Mouse (Mus musculus) hindbrain, embryonic 10.5 days (tissue): ENCODE data around the gene Agtrap. TPM values are rescaled to one million over a fixed set of nuclear protein-coding genes. Genes with fewer than 3 reads are reported as not detected.
A peak's percentile ranks its signal among the peaks of the same experiment; 100 is the strongest.
"Not testable (repeated sequence)": the region's sequence is repeated elsewhere in the genome, so short reads cannot be mapped to it uniquely, and the experiment has no call there.

ENCODE experiments used
- DNase-seq: peaks from one replicate; pipeline ENCODE4 v3.0.0-alpha.2; 2017; ENCODE audit warnings: low spot score
- H3K27ac ChIP-seq: fragments of 300-500 bp; sonication (generic); 2 replicates; pipeline ENCODE4 v1.5.1; 2016; ENCODE audit warnings: mild to moderate bottlenecking, moderate library complexity
- H3K27me3 ChIP-seq: fragments of 300-500 bp; sonication (generic); 2 replicates; pipeline ENCODE4 v1.6.1; 2016; ENCODE audit warnings: mild to moderate bottlenecking; ENCODE audit not compliant: poor library complexity, insufficient read depth, severe bottlenecking
- H3K36me3 ChIP-seq: fragments of 300-500 bp; sonication (generic); 2 replicates; pipeline ENCODE4 v1.6.1; 2016; ENCODE audit warnings: mild to moderate bottlenecking, moderate library complexity
- H3K4me1 ChIP-seq: fragments of 300-500 bp; sonication (generic); replicated peaks from 2 replicates; pipeline ENCODE4 v1.6.1; 2016; ENCODE audit warnings: mild to moderate bottlenecking
- H3K4me3 ChIP-seq: fragments of 300-500 bp; sonication (generic); 2 replicates; pipeline ENCODE4 v1.5.1; 2016; ENCODE audit warnings: mild to moderate bottlenecking, moderate library complexity
- H3K9me3 ChIP-seq: fragments of 300-500 bp; sonication (generic); 2 replicates; pipeline ENCODE4 v1.6.1; 2016; ENCODE audit warnings: mild to moderate bottlenecking, moderate library complexity
- WGBS: fragments of 180-500 bp; shearing (Covaris S2); methylation state at CpG from one replicate; pipeline ENCODE4 v1.1.7; 2016; 5-methylcytosine and 5-hydroxymethylcytosine counted together
- polyA plus RNA-seq: library from polyadenylated mRNA; unstranded; fragments of >200 nt; fragmentation: Nextera tagmentation; extraction: Ambion mirVana; gene quantifications from 2 replicates; pipeline ENCODE4 v1.2.1, GENCODE M21; 2016

The Agtrap gene
- polyA plus RNA-seq, 1 experiment from 2014 or later = 15.7 TPM

- no peak for DNase-seq
- Histone ChIP-seq H3K4me3 (no peak overlapping the region), H3K27me3 (no peaks in the 10 kb centered on the region), H3K4me1 (no peaks in the 10 kb centered on the region), H3K27ac (no peak overlapping the region), H3K36me3 (peaks cover 100% of the 10 kb centered on the region), H3K9me3 (no peaks in the 10 kb centered on the region)
- WGBS = 96% methylated on average over 13 of the region's 13 CpGs
Observed at GRCm38 (mm10) chr4:148051046-148051776, 36.6 kb downstream of the Agtrap start.

GRCm38 (mm10) chr4:148050396-148050914 lies 37.4 kb downstream of the Agtrap start:
- not testable (repeated sequence) for H3K4me3 ChIP-seq, DNase-seq, H3K27ac ChIP-seq, H3K4me1 ChIP-seq, H3K27me3 ChIP-seq, H3K9me3 ChIP-seq
- peaks cover 99% of the 10 kb centered on the region for H3K36me3 ChIP-seq
- 93% methylated on average over 3 of the region's 3 CpGs for WGBS

GRCm38 (mm10) chr4:148046450-148047031 lies 41.3 kb downstream of the Agtrap start:
- Histone ChIP-seq H3K36me3 (peaks cover 90% of the 10 kb centered on the region), H3K27ac (0 out of 2 replicates have a peak overlapping the region, but pooled peaks have one; percentile 62), H3K4me1 (peaks cover 27% of the 10 kb centered on the region), H3K9me3 (no peaks in the 10 kb centered on the region), H3K27me3 (no peaks in the 10 kb centered on the region), H3K4me3 (no peak overlapping the region)
- no peak for DNase-seq
- WGBS = 76% methylated on average over 4 of the region's 4 CpGs

GRCm38 (mm10) chr4:148044113-148044512 lies 43.7 kb downstream of the Agtrap start:
- H3K9me3 ChIP-seq = no peaks in the 10 kb centered on the region
- no peaks in the 10 kb centered on the region for H3K27me3 ChIP-seq
- H3K4me3 ChIP-seq = no peak overlapping the region
- peaks cover 52% of the 10 kb centered on the region for H3K4me1 ChIP-seq
- 92% methylated on average over 2 of the region's 2 CpGs for WGBS
- no peak for DNase-seq
- H3K36me3 ChIP-seq = peaks cover 66% of the 10 kb centered on the region
- no peak overlapping the region for H3K27ac ChIP-seq

DNA sequence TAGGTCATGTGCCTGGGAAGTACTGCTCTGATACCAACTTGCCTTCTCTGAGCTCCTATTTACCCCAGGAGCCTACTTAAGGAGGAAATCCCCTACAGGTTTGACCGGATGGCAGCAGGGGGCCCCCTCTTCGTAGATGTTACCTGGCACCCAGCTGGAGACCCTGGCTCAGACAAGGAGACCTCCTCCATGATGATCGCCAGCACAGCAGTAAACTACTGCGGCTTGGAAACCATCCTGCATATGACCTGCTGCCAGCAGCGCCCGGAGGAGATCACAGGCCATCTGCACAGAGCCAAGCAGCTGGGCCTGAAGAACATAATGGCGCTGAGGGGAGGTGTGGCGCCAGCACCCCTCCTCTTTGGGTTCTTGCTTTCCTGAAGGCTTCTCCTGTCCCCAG lies 44.5 kb downstream of the Agtrap start:
- not testable (repeated sequence) for H3K27ac ChIP-seq, H3K27me3 ChIP-seq, DNase-seq, H3K9me3 ChIP-seq
- H3K36me3 ChIP-seq = peaks cover 58% of the 10 kb centered on the region
- H3K4me1 ChIP-seq = peaks cover 54% of the 10 kb centered on the region
- WGBS = 89% methylated on average over 8 of the region's 8 CpGs
- H3K4me3 ChIP-seq = peak overlapping the region; percentile 13; the same call in 1 of the 2 replicates

DNA sequence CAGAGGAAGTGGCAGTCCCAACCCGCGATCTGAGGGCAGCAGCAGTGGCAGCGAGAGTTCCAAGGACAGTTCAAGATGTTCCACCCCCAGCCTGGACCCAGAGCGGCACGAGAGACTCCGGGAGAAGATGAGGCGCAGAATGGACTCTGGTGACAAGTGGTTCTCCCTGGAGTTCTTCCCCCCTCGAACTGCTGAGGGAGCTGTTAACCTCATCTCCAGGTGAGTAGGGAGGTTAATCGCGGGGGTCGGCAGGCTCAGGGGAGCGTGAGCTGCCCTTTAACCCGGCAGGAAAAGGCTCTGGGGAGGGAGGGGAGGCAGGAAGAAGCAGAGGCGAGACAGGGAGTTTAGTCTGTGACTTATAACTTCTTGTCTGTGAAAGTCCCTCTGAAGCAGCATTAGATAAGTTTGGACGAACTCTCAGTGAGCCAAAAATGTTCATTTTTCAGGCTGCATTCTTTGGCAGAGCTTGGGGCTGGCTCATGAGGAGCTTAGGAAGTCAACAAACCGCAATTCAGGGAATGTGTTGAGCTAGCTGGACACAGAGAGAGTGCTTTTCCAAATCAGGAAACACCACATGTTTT lies 46.1 kb downstream of the Agtrap start:
- peak overlapping the region; percentile 91 for H3K27ac ChIP-seq
- no peaks in the 10 kb centered on the region for H3K9me3 ChIP-seq
- peak overlapping the region; percentile 81 for H3K4me3 ChIP-seq
- DNase-seq = no peak
- H3K36me3 ChIP-seq = peaks cover 46% of the 10 kb centered on the region
- 5% methylated on average over 16 of the region's 16 CpGs for WGBS
- H3K4me1 ChIP-seq = peaks cover 62% of the 10 kb centered on the region
- no peaks in the 10 kb centered on the region for H3K27me3 ChIP-seq

DNA sequence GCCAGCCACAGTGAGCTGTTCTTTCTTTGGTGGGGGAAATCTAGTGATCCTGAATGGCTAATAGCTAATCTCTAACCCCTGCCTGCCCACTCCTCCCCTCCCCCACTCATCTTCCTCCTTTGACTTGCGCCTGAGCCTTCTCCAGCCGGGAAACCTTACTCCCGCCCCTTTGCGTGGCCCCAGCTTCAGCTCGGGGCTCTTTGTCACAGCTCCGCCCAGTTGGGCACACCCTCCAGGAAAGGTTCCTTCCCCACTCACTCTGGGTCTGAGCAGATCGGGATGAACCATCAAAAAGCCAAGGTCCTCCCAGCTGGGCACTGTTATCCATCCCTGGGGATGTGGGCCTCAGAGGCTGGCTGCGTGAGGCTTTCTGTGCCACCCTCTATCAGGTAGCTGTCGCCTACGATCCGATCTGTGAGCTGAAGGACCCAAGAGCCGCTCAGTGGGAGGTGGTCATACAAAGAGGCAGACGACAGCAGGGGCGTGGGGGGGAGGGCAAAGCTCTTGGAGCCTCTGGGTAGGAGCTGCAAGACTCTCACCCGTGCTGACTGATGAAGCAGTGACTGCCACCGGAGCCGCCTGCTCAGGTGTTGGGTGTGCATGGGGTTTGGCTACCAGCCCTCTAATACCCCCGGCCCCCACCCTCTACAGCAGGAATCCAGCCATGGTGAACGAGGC lies 46.8 kb downstream of the Agtrap start:
- under 1% methylated on average over 19 of the region's 19 CpGs for WGBS
- no peaks in the 10 kb centered on the region for H3K27me3 ChIP-seq
- H3K4me3 ChIP-seq = peak overlapping the region; percentile 81
- H3K4me1 ChIP-seq = peaks cover 62% of the 10 kb centered on the region
- H3K9me3 ChIP-seq = no peaks in the 10 kb centered on the region
- peaks cover 46% of the 10 kb centered on the region for H3K36me3 ChIP-seq
- H3K27ac ChIP-seq = peak overlapping the region; percentile 91
- peak; percentile 83 for DNase-seq

DNA sequence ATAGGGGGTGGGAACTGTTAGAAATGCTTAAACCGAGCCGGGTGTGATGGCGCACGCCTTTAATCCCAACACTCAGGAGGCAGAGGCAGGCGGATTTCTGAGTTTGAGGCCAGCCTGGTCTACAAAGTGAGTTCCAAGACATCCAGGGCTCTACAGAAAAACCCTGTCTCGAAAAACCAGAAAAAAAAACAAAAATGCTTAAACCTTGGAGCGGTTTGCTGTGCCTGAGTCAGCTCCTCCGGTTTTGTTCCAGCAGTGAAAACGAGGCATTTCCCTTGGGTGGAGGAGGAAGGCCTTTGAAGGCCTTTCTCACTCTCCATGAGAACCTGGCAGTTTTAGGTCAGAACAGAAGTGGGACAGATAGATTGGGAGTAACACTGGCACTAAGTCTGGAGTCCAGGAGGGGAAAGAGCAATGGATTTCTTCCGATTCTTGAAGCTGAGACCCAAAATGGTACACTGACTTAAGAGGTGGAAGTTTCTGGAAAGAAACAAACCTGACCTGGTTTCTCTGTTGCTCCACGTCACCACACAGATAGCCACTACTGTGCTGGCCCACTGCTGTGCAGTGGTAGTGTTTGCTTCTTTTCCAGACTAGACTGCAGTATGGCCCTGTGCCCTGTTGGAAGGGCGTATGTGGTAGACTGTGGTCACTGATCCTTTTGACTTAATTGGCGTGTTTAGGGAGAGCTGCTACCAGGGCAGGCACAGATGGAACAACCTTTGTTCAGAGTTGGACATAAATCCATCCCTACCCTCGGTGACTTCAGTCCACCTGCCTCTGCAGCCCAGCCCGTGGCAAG lies 47.6 kb downstream of the Agtrap start:
- 71% methylated on average over 15 of the region's 15 CpGs for WGBS
- no peak for DNase-seq
- no peaks in the 10 kb centered on the region for H3K27me3 ChIP-seq
- peak overlapping the region; percentile 81 for H3K4me3 ChIP-seq
- H3K27ac ChIP-seq = peak overlapping the region; percentile 91
- peaks cover 62% of the 10 kb centered on the region for H3K4me1 ChIP-seq
- no peaks in the 10 kb centered on the region for H3K9me3 ChIP-seq
- peaks cover 46% of the 10 kb centered on the region for H3K36me3 ChIP-seq

DNA sequence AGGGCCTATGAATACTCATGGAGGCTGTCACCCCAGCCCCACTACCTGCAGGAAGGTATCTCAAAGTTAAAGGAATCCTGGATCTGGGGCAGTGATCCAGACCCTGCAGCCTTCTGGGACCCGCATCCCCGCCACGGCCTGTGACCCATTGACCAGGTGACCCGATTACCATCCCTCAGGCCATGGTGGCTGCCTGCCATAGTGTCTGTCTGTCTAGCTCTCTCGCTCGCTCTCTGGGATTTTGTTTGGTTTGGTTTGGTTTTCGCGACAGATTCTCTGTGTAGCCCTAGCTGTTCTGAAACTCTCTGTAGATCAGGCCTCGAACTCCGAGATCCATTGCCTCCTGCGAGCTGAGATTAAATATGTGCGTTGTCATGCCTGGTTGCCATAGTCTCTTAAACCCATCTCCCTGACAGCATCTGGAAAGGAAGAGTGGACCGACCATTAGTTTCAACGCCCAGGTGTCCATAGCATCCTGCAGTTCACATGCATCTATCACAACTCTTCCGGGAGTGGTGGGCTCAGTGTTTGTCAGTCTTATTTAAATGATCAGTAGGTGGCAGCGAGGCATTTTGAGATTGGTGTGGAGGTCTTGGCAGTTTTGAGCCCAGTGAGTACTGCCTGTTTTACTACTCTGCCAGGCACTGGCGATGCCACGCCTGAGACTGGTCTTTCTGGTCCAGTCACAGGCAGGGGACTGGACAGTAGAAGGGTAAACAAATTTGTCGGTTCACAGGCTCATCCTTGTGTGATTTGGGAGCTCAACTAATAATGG lies 48.4 kb downstream of the Agtrap start:
- DNase-seq = no peak
- WGBS = 22% methylated on average over 19 of the region's 19 CpGs
- H3K9me3 ChIP-seq = no peaks in the 10 kb centered on the region
- peaks cover 46% of the 10 kb centered on the region for H3K36me3 ChIP-seq
- H3K27ac ChIP-seq = peak overlapping the region; percentile 91
- H3K4me1 ChIP-seq = peaks cover 59% of the 10 kb centered on the region
- peak overlapping the region; percentile 81 for H3K4me3 ChIP-seq
- no peaks in the 10 kb centered on the region for H3K27me3 ChIP-seq

DNA sequence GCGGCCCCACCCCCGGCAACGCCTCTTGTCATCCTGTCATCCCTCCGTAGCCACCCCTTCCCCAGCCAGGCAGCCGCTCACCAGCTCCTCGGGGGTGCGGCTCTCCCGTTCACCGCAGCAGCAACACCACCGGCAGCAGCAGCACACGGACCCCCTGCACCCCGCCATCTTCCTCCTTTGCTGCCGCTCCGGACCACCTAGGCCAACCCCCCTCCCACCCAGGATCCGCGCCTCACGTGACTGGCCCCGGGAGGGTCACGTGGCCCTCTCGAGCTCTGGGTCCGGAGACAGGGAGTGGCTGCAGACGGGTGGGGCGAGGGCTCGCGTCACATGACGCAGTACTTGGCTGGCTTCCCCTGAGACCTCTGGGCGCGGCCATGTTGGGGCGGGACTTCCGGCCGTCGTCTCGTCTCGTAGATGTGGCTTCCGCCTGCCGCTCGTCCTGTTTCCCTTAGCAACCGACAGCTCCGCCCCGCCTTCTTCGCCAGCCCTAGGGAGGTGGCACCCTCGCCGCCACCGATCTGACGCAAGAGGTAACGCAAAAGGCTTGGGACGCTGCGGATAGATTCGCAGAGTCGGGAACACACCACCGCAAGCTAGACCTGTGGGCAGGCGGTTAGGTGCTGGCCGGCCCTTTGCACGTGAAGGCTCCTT lies 49.1 kb downstream of the Agtrap start, which contains the start of the genes Clcn6 and Mthfr:
Gene Clcn6, minus strand, starts transcription at position 222 of the 654 bp plus-strand sequence.
Gene Mthfr, plus strand, starts transcription at position 478 of the 654 bp plus-strand sequence.
- H3K4me1 ChIP-seq = peaks cover 58% of the 10 kb centered on the region
- WGBS = under 1% methylated on average over 54 of the region's 54 CpGs
- H3K36me3 ChIP-seq = peaks cover 46% of the 10 kb centered on the region

DNA sequence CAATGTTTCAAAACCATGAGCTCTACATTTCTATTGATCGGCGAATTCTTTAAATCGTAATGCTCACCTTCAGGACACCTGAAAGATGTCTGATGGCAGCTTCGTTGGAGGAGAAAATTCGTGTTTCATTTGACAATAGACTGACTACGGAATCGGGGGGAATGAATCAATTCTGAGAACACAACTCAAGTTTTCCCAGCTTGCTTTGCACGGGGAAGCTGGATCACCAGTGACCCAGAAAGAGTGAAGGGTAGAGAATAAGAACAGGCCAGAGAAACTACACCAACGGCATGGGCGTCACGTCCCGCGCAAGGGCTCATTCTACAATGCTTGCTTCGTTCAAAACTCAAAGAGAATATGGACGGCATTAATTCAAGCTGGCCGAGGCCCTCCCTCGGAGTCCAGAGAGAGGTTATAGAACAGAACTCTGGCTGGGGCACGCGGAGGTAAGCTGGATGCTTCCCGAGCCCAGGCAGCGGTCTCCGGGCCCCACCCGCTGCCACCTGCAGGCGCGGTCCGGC lies 49.7 kb downstream of the Agtrap start:
- peak overlapping the region; percentile 91 for H3K27ac ChIP-seq
- WGBS = 7% methylated on average over 26 of the region's 26 CpGs
- peak overlapping the region; percentile 81 for H3K4me3 ChIP-seq
- H3K4me1 ChIP-seq = peaks cover 55% of the 10 kb centered on the region
- no peaks in the 10 kb centered on the region for H3K9me3 ChIP-seq
- H3K27me3 ChIP-seq = no peaks in the 10 kb centered on the region
- peaks cover 49% of the 10 kb centered on the region for H3K36me3 ChIP-seq
- no peak for DNase-seq

More for the DNA sequence above, 49.1 kb downstream of the Agtrap start, which contains the start of the genes Clcn6 and Mthfr:
- H3K9me3 ChIP-seq = no peaks in the 10 kb centered on the region
- peak within 1 kb of the TSS; percentile 81 for H3K4me3 ChIP-seq
- DNase-seq = peak; percentile 100
- H3K27me3 ChIP-seq = no peaks in the 10 kb centered on the region
- H3K27ac ChIP-seq = peak within 1 kb of the TSS; percentile 91
